Mouse (Mus musculus) ES-E14 (cell line): Measurements from ENCODE around the gene Ppp4r3a. TPM values are rescaled to one million over a fixed set of nuclear protein-coding genes. Genes with fewer than 3 reads are reported as not detected.
"Not testable (repeated sequence)": the region's sequence is repeated elsewhere in the genome, so short reads cannot be mapped to it uniquely, and the experiment has no call there.

Experiments used
- DNase-seq: peaks from one replicate; pipeline ENCODE4 v3.0.0-alpha.2; 2013; ENCODE audit warnings: low read depth, low spot score
- H3K27ac ChIP-seq: 2 replicates; pipeline ENCODE4 v1.5.1; 2012; ENCODE audit warnings: low read depth, mild to moderate bottlenecking, low read length, moderate library complexity, mixed read lengths; ENCODE audit not compliant: poor library complexity, insufficient read depth, severe bottlenecking
- H3K36me3 ChIP-seq: 2 replicates; pipeline ENCODE4 v1.6.1; 2012; ENCODE audit warnings: mild to moderate bottlenecking, low read length, moderate library complexity, mixed read lengths; ENCODE audit not compliant: control insufficient read depth, poor library complexity, insufficient read depth, severe bottlenecking
- H3K4me1 ChIP-seq, 2 experiments: fragments of 150-350 bp in 1 of 2; sonication (generic) in 1 of 2; 2 replicates each; pipeline ENCODE4 v1.6.1; 2012; ENCODE audit warnings: low read length in 2 of 2, mild to moderate bottlenecking in 1 of 2, mixed read lengths in 1 of 2; ENCODE audit not compliant: control insufficient read depth in 2 of 2, insufficient read depth in 2 of 2, poor library complexity in 1 of 2
- H3K4me3 ChIP-seq, 2 experiments: fragments of 150-350 bp in 1 of 2; sonication (generic) in 1 of 2; 2 replicates each; pipeline ENCODE4 v1.5.1; 2012; ENCODE audit warnings: low read length in 2 of 2, low read depth in 1 of 2, mild to moderate bottlenecking in 1 of 2, mixed read lengths in 1 of 2; ENCODE audit not compliant: insufficient read depth in 1 of 2, poor library complexity in 1 of 2, severe bottlenecking in 1 of 2
- H3K9ac ChIP-seq: 2 replicates; pipeline ENCODE4 v1.6.1; 2012; ENCODE audit warnings: low read depth, mild to moderate bottlenecking, low read length, mixed read lengths; ENCODE audit not compliant: poor library complexity, insufficient read depth, severe bottlenecking
- H3K9me3 ChIP-seq: fragments of 150-350 bp; sonication (generic); 2 replicates; pipeline ENCODE4 v1.6.1; 2012; ENCODE audit warnings: low read depth, mild to moderate bottlenecking, low read length; ENCODE audit not compliant: control insufficient read depth, insufficient read depth
- CHD2 ChIP-seq: IDR thresholded peaks from 2 replicates; pipeline ENCODE4 v1.6.1; 2014; ENCODE audit warnings: mild to moderate bottlenecking, low read depth, low read length, inconsistent platforms
- HCFC1 ChIP-seq: IDR thresholded peaks from 2 replicates; pipeline ENCODE4 v1.6.1; 2012; ENCODE audit warnings: low read length, inconsistent platforms, borderline replicate concordance; ENCODE audit not compliant: insufficient read depth
- MAFK ChIP-seq: IDR thresholded peaks from 2 replicates; pipeline ENCODE4 v1.6.1; 2014; ENCODE audit warnings: mild to moderate bottlenecking, low read depth, low read length, inconsistent platforms; ENCODE audit not compliant: insufficient read depth
- ZC3H11A ChIP-seq: IDR thresholded peaks from 2 replicates; pipeline ENCODE4 v1.6.1; 2012; ENCODE audit warnings: low read depth, mild to moderate bottlenecking, inconsistent platforms, low read length, borderline replicate concordance
- ZNF384 ChIP-seq: IDR thresholded peaks from 2 replicates; pipeline ENCODE4 v1.6.1; 2012; ENCODE audit warnings: low read depth, low read length, inconsistent platforms
- in situ Hi-C, 2 experiments: fragments of 600-800 bp; cut with MboI; formaldehyde crosslinking; loops; one replicate each; pipeline ENCODE4 v1.15.1; 2025; ENCODE audit warnings: low sequenced_read_pairs in 2 of 2, inconsistent platforms in 1 of 2; ENCODE audit not compliant: unreplicated experiment in 2 of 2
- total RNA-seq: library from RNA; depleted of rRNA; stranded (reverse); fragments of 300-350 nt; gene quantifications from 2 replicates; pipeline ENCODE4 v1.2.3, GENCODE M21; 2012

Ppp4r3a gene
- total RNA-seq, 1 experiment = 87.1 TPM

GRCm38 (mm10) chr12:101014549-101015164 is 68.8 kb downstream of the Ppp4r3a start:
- Histone ChIP-seq H3K4me3 (peak overlapping the region; percentile 42 to 46; a peak in 2 of 4 replicates), H3K36me3 (no peaks in the 10 kb centered on the region), H3K4me1 (peaks cover 27 to 72% of the 10 kb centered on the region in 2 experiments), H3K9ac (peak overlapping the region; percentile 46; the same call in 1 of the 2 replicates), H3K9me3 (no peaks in the 10 kb centered on the region), H3K27ac (peak overlapping the region; percentile 96; the same call in 1 of the 2 replicates)
- in situ Hi-C loops = no loop called here
- DNase-seq = no peak
- TF ChIP-seq HCFC1 (no peak), CHD2 (no peak), MAFK (no peak), ZNF384 (no peak)

- in situ Hi-C loops, H3K9ac ChIP-seq, H3K27ac ChIP-seq, H3K4me3 ChIP-seq, H3K9me3 ChIP-seq, DNase-seq, H3K36me3 ChIP-seq: not testable (repeated sequence)
- peaks cover 25 to 65% of the 10 kb centered on the region in 2 experiments for H3K4me1 ChIP-seq
Measured at GRCm38 (mm10) chr12:101013668-101014067, 69.8 kb downstream of the Ppp4r3a start.

- no peak overlapping the region for H3K27ac ChIP-seq
- in situ Hi-C loops = no loop called here
- DNase-seq = no peak
- H3K36me3 ChIP-seq = no peaks in the 10 kb centered on the region
- H3K4me1 ChIP-seq = peaks cover 25 to 64% of the 10 kb centered on the region in 2 experiments
- TF ChIP-seq ZNF384 = no peak
- no peaks in the 10 kb centered on the region for H3K9me3 ChIP-seq
- no peak overlapping the region for H3K4me3 ChIP-seq
- H3K9ac ChIP-seq = 0 out of 2 replicates have a peak overlapping the region, but pooled peaks have one; percentile 7
Measured at GRCm38 (mm10) chr12:101013078-101013665, 70.3 kb downstream of the Ppp4r3a start.

- Histone ChIP-seq H3K27ac (no peak overlapping the region), H3K36me3 (no peaks in the 10 kb centered on the region), H3K4me3 (no peak overlapping the region; a peak in 1 of 4 replicates), H3K4me1 (peaks cover 25 to 64% of the 10 kb centered on the region in 2 experiments), H3K9ac (0 out of 2 replicates have a peak overlapping the region, but pooled peaks have one; percentile 7), H3K9me3 (no peaks in the 10 kb centered on the region)
- TF ChIP-seq ZC3H11A (no peak), ZNF384 (no peak), MAFK (no peak), CHD2 (no peak), HCFC1 (no peak)
- no peak for DNase-seq
- in situ Hi-C loops = no loop called here
Measured at GRCm38 (mm10) chr12:101012197-101013077, 71.1 kb downstream of the Ppp4r3a start.
